ENCODE assay signal across 16 mouse cellular contexts in the genomic region with DNA sequence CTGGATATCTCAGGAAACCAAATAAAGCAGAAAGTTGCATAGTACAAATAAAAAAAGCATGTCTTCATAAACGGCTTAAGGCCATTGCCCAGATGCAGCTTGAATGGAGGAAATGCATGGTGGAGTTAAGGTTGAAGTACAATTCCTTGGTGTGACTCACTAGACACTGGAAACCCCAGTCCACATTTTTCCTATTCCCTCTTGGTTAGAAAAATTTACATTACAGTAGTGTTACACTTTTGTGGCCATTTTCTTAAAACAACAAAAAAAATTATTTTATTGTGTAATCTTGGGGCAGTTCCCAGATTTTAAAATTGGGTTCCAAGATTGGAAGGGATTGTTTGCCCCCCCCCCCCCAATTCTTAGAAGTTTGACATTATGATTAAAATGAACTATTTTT. TPM values are rescaled to one million over a fixed set of nuclear protein-coding genes. Genes with fewer than 3 reads are reported as not detected.
DNase-seq lines count a peak whose midpoint lies in the region; ATAC-seq lines count a peak whose summit lies in the region.
"Had no signal": no experiment of that assay in that cellular context is flagged by ENCODE, and none has a peak within 500 bp of the region (broad histone marks: within the 10 kb centered on the region; RNA-seq: fewer than 3 reads in every experiment).

No protein-coding gene starts in this region.

- H3K27me3 ChIP-seq in heart, embryonic 13.5 days (replicated peaks), result peaks cover 45% of the 10 kb centered on the region
- H3K27me3 ChIP-seq in kidney, embryonic 14.5 days (ENCODE audit: control insufficient read depth, insufficient read depth, low read length), result no peaks in the 10 kb centered on the region
- H3K27me3 ChIP-seq: limb, embryonic 13.5 days; liver, embryonic 15.5 days had no signal

- peak overlapping the region; percentile 64 for H3K4me2 ChIP-seq in heart, embryonic 13.5 days
- no peak overlapping the region for H3K4me2 ChIP-seq in kidney, embryonic 14.5 days (replicated peaks; ENCODE audit: low read depth, low read length)
- H3K4me2 ChIP-seq: limb, embryonic 13.5 days; liver, embryonic 15.5 days had no signal

- peak overlapping the region; percentile 79 for H3K27ac ChIP-seq in heart, embryonic 13.5 days (replicated peaks)
- H3K27ac ChIP-seq in kidney, embryonic 14.5 days (ENCODE audit: low read depth, low read length), result peak overlapping the region; percentile 77; the same call in 1 of the 2 replicates
- H3K27ac ChIP-seq: gastrocnemius, adult 2 months; limb, embryonic 13.5 days; liver, embryonic 15.5 days had no signal

- peaks cover 18% of the 10 kb centered on the region for H3K4me1 ChIP-seq in heart, embryonic 13.5 days
- peaks cover 16% of the 10 kb centered on the region; the same call in 1 of the 2 replicates for H3K4me1 ChIP-seq in kidney, embryonic 14.5 days (ENCODE audit: control insufficient read depth, insufficient read depth, low read length)
- H3K4me1 ChIP-seq: liver, embryonic 15.5 days had no signal

- peak overlapping the region; percentile 32; the same call in 1 of the 2 replicates for H3K4me3 ChIP-seq in heart, embryonic 13.5 days
- H3K4me3 ChIP-seq in kidney, embryonic 14.5 days (ENCODE audit: low read length), result no peak overlapping the region
- H3K4me3 ChIP-seq: gastrocnemius, adult 2 months; limb, embryonic 13.5 days; liver, embryonic 15.5 days had no signal

- no peaks in the 10 kb centered on the region for H3K9me3 ChIP-seq in heart, embryonic 13.5 days
- H3K9me3 ChIP-seq in kidney, embryonic 14.5 days (ENCODE audit: control insufficient read depth, low read length), result no peaks in the 10 kb centered on the region
- H3K9me3 ChIP-seq: G1E; limb, embryonic 13.5 days; liver, embryonic 15.5 days had no signal

- no peak for DNase-seq in heart, adult 18-20 months
- DNase-seq in kidney, postnatal 25 days, result no peak
- peak; percentile 35 for DNase-seq in 3134 (ENCODE audit: extremely low read depth, insufficient read length, low spot score)
- DNase-seq in fibroblast of lung, adult 2 months (ENCODE audit: low read depth), result peak; percentile 34
- DNase-seq in ovary, postnatal 10 days (ENCODE audit: low spot score), result no peak
- no peak for DNase-seq in adrenal gland, adult 18-20 months (ENCODE audit: low spot score in 2 of 2)
- DNase-seq: adrenal gland, postnatal 36 days; cerebellum, adult 9-11 months; gastrocnemius, adult 2 months; right cerebral cortex, postnatal 4 days; thymus, adult 18-20 months had no signal

- peaks cover 30% of the 10 kb centered on the region for H3K36me3 ChIP-seq in heart, embryonic 13.5 days
- H3K36me3 ChIP-seq in kidney, embryonic 14.5 days (ENCODE audit: control insufficient read depth, insufficient read depth, low read length), result peaks cover 21% of the 10 kb centered on the region
- H3K36me3 ChIP-seq: liver, embryonic 15.5 days had no signal

- WGBS in heart, embryonic 13.5 days, result 11% methylated on average over 1 of the region's 1 CpGs
- WGBS in kidney, embryonic 14.5 days, result 67% methylated on average over 1 of the region's 1 CpGs

- no peak overlapping the region for H3K9ac ChIP-seq in heart, embryonic 13.5 days
- H3K9ac ChIP-seq in kidney, embryonic 14.5 days (ENCODE audit: low read depth, low read length), result no peak overlapping the region
- H3K9ac ChIP-seq: limb, embryonic 13.5 days; liver, embryonic 15.5 days had no signal

- no peak for ATAC-seq in heart, embryonic 13.5 days (ENCODE audit: extremely low read depth, insufficient number of reproducible peaks, low FRiP score, low TSS enrichment)
- no peak for ATAC-seq in kidney, embryonic 14.5 days (ENCODE audit: low FRiP score, low TSS enrichment)

RNA-seq across cellular contexts. Expression of a gene that starts 35.9 kb away (rescaled TPM):
- polyA plus RNA-seq in heart, embryonic 13.5 days (2015; fragmentation: Nextera tagmentation; extraction: Ambion mirVana), result 48.8 and 50.4 TPM in 2 replicates
- total RNA-seq in heart, adult 18-20 months (2021), result 10 to 100 TPM; 39.0 to 41.1 TPM
- polyA plus RNA-seq in kidney, embryonic 14.5 days (2014; fragmentation: Nextera tagmentation; extraction: Ambion mirVana), result 117 and 125 TPM in 2 replicates
- total RNA-seq in adrenal gland, adult 18-20 months (2021), result 100 to 1,000 TPM in 1 of 2 experiments, 10 to 100 TPM in 1; 92.2 to 113 TPM

RNA-seq across cellular contexts. Expression of a gene that starts 52.3 kb away (rescaled TPM):
- polyA plus RNA-seq in heart, embryonic 13.5 days (2015; fragmentation: Nextera tagmentation; extraction: Ambion mirVana), result 2.1 and 2.7 TPM in 2 replicates
- total RNA-seq in heart, adult 18-20 months (2021), result under 1 TPM; 0.52 to 0.80 TPM
- polyA plus RNA-seq in kidney, embryonic 14.5 days (2014; fragmentation: Nextera tagmentation; extraction: Ambion mirVana), result 5.3 and 5.5 TPM in 2 replicates
- total RNA-seq in adrenal gland, adult 18-20 months (2021), result 1 to 10 TPM; 4.5 to 5.5 TPM
- polyA plus RNA-seq: G1E had no signal

Comparison
In these comparisons a context has a peak if more than half of its experiments do, and no peak if none do; other contexts are left out.
1. DNase-seq: peak in 3134 (single experiment) and fibroblast of lung, adult 2 months (single experiment); none in heart, adult 18-20 months (0 of 2), kidney, postnatal 25 days (0 of 2), ovary, postnatal 10 days (single experiment) and adrenal gland, adult 18-20 months (0 of 2).